Mouse (Mus musculus) embryo, embryonic 11.5 days (tissue): ENCODE results near the gene Cdk5rap2.

Experiments
- DNase-seq: peaks from one replicate; pipeline ENCODE4 v3.0.0-alpha.2; 2012; ENCODE audit warnings: low read depth, low spot score

Cdk5rap2 gene

DNA sequence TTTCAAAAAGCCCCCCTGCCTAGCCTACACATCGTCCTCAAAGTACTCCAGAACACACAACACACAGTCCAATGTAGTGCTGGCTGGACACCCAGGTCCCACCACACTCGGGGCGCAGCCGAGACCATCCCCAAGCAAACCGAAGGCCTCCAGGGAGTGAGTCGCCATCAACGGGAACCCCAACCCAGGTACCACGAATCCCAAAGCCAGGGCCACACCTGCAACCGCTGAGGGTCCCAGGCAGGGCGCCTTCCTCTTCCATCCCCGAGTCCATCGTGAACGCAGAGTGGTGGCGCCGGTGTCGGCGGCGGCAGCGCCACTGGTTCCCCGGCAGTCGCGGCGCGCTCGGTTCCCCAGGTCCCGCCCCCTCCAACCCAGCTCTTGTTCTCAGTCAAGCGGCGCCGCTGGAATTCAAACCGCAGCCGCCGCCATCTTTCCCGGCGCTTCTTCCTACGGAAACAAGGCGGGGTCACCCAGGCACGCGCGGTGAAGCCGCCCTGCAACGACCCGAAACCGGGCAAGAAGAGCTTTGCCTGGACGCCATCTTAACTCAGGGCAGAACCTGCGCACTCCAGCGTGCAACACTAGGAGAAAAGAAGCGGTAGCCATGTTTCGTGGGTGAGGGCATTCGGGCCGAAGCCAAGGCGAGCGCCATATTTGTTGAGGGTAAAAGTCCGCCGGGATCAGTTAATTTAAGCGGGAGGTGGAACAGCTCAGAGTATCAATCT lies at the start of gene Cdk5rap2:
TSS of gene Cdk5rap2 (minus strand) at position 450 of the 728 bp plus-strand sequence.
- peak; percentile 94 for DNase-seq

DNA sequence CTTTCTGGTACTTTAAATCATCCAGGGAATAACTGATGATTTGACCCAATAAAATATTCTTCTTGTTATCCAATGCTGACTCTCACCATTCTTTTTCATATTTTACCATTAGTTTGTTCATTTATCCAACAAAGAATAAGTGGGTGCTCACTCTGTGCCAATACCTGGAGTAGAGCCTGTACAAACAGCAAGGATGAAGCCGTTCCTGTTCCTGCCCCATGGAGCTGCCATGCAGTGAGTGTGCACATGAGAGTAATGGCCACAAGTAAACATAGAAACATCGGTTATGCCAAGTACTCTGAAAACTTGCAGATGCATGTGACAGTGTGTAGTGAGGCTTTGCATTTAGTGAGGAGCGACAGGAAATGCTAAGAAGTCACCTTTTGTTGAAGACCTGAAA lies 41.9 kb upstream of the Cdk5rap2 start:
- DNase-seq: no peak

- DNase-seq: peak; percentile 43
Observed at GRCm38 (mm10) chr4:70451750-70452149, 41.5 kb upstream of the Cdk5rap2 start.

DNA sequence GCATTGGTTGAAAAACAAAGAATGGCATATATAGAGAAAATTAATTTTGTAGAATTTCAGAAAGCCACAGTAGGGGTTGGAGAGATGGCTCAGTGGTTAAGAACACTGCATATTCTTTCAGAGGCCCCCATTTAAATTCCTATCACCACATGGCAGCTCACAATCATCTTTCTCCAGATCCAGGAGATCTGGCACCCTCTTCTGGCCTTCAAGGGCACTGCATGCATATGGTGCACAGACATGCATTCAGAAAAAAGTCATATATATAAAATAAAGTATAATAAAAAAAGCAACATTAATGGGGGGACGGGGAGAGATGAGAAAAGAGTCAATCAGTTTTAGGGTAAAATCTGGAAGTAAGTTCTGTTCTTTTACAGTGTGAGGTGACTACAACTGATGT lies 39.4 kb upstream of the Cdk5rap2 start:
- no peak for DNase-seq

GRCm38 (mm10) chr4:70446774-70447173 lies 36.5 kb upstream of the Cdk5rap2 start:
- DNase-seq: no peak

DNA sequence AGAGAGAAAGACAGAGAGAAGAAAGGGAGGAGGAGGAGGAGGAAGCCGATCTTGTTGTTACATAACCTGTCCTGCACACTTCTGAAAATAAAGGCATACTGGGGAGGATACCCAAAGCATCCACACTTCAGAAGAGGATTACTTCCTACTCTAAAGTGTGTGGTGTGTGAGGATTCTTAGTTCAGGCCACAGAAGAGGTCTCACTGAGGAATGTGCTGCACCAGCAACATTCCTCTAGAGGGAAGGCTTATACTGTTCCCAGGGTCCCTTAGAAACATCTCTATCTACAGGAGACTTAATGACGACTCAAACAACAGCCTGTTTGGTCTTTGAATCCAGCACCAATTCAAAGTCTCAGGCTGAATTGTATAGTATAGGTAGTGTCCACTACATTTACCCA lies 10.0 kb upstream of the Cdk5rap2 start:
- DNase-seq: no peak

- no peak for DNase-seq
Observed at GRCm38 (mm10) chr4:70412126-70412525, 1.9 kb upstream of the Cdk5rap2 start.

DNA sequence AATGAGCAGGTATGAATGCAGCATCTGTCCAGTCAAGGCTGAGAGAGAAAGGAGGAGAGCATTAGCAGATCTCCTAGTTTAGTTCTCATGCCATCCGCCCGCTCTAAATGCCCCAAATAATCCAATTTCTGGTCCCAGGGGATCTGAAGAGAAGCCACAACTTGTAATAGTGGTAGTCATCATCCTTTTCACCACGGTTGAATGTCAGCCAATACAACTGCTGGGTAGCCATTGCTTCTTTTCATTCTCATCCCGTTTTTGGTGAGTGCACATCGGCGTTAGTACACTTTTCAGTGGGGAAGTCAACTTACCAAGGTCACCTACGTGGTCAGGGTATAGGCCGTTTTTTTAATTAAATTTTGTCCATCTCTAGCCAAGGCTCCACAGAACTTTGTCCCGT lies 787 bp downstream of the Cdk5rap2 start:
- DNase-seq: no peak

DNA sequence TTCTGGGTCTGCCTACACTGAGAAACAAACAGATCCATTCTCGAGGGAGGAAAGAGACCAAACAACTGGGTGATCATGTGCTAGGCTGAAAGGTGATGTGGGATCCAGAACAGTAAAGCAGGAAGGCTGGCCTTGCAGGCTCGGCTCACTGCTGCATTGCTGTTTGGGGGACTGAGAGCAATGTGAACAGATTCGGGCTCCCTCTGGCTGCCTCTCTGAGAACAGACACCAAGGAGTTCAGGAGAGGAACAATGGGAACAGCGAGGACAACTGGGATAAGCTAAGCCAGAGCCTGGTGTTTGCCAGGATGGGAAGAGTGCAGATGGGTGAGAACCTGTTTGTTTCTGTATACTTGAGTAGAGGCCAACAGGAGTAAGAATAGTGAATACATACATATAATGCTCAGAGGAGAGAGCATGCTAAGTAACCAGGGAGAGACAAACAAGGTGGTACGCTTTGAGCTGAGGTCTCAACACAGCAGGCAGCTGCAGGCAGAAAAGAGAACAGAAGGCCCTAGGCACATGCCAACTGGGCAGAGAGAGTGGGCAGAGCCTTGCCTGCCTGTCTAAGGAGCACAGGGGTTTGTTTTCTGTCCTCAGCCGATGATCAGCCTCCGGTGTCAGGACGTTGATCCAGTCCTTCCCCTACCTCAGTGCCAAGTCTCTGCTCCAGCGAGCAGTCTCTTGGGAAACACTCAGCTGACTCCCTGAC lies 8.0 kb downstream of the Cdk5rap2 start:
- no peak for DNase-seq

DNA sequence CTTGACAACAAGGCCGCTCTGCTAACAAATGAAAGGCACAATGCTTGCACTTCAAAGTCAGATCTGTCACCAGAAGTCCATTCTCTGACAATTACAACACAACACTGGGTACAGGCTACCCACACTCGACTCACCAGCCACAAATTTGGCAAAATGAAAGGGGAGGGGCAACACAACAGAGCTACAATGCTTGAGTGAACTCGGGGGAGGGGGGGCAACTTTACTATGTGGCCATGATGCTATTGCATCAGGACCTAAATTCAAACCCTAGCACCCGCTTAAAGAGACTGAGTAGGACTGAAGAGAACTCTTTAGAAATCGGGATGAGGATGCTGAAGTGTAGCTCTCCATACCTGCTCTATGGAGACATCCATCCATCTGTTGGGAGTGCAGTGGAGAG lies 10.8 kb downstream of the Cdk5rap2 start:
- no peak for DNase-seq

GRCm38 (mm10) chr4:70399074-70399473 lies 11.2 kb downstream of the Cdk5rap2 start:
- no peak for DNase-seq

DNA sequence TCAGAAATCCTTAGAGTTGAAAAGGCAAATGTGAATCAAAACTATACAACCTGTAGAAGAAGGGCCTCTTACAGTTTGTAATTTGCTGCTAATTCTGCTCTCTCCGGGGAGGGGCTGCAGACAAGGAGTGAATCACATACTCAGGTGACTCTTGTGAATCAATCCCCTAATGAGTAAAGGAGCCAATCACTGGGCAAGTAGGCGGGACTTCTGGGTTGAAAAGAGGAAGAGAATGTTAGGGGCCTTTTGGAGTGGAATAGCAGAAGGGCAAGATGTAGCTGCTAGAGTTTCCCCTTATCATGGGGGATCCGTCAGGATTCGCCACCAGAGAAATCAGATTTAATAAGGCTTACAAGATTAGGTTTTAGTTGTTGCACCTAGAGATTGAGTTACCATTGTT lies 12.2 kb downstream of the Cdk5rap2 start:
- no peak for DNase-seq

DNA sequence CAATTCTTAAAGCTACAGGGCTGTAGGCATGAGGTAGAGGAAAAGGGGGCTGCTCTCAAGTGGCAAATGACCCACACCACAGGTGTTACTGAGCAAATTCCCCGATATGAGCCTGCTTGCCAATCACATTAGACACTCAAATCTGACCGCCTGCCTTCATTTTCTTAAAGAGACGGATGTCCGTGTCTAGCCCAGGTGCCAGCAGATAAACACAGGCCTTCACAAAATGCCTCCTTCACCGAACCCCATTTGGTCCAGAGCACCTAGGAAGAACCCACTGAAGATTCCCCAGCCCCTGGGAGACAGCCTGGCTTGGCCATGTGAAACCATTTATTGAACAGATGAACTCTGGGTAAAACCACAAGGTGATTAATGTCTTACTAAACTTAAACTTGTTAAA lies 13.5 kb downstream of the Cdk5rap2 start:
- DNase-seq: no peak

DNA sequence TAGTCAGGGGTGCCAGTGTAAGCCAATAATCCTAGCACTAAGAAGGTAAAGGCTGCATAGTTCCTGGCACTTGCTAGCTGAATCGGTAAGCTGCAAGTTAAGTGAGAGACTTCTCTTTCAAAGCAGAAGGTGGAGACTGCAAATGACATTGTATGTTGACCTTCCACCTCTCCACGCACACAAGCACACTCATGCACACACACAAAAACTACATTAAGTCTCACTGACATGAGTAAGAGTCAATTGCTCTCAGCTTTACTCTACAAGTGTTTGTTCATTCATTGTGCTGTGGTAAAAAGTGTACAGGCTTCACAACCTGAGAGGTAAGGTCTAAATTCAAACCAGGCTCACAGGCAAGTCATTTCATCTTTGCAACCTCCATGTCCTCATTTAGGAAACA lies 15.5 kb downstream of the Cdk5rap2 start:
- DNase-seq: no peak

DNA sequence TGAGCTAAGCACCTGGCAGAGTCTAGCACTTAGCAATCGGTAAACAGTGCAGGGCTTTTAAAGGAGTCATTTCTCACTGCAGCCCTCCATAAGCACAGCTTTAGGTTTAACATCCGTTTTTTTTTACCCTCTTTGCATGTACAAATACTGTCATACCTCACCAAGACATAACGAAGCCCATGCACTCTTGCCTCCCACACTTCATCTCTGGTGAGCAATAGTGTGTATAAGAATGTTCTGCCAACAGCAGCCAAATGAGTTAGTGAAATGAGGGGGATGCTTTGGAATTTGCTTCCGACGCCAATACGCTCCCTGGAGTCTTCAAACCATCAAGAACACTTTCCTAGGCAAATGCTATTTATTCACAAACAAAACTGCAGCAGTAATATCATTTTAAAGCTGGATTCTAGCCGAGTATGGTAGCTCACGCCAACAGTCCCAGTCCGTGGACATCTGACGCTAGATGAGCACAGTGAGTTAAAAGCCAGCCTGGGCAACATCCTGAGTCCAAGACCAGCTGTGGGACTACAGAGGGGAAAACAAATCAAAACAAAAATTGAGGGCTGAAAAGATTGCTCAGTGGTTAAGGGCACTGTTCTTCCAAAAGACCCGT lies 18.4 kb downstream of the Cdk5rap2 start:
- no peak for DNase-seq

GRCm38 (mm10) chr4:70391073-70391472 lies 19.2 kb downstream of the Cdk5rap2 start:
- no peak for DNase-seq

GRCm38 (mm10) chr4:70386206-70386605 lies 24.0 kb downstream of the Cdk5rap2 start:
- no peak for DNase-seq

DNA sequence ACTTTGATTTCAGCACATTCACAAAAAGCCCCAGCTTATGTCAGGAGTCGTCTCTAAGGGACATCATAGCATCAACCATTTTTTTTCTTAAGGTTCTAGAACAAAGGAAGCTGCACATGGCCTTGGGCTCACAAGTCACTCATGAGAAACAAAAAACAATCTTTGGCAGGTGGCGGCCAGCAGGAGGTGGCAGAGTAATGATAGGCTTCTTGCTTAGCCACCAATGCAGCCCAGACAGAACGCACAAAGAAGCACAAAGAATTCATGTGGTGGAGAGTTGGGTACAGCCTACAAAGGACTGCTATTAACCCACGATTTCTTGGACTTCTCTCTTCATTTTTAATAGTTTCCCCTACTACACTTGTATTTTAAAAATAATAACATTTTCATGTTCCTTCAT lies 32.9 kb downstream of the Cdk5rap2 start:
- DNase-seq: no peak

DNA sequence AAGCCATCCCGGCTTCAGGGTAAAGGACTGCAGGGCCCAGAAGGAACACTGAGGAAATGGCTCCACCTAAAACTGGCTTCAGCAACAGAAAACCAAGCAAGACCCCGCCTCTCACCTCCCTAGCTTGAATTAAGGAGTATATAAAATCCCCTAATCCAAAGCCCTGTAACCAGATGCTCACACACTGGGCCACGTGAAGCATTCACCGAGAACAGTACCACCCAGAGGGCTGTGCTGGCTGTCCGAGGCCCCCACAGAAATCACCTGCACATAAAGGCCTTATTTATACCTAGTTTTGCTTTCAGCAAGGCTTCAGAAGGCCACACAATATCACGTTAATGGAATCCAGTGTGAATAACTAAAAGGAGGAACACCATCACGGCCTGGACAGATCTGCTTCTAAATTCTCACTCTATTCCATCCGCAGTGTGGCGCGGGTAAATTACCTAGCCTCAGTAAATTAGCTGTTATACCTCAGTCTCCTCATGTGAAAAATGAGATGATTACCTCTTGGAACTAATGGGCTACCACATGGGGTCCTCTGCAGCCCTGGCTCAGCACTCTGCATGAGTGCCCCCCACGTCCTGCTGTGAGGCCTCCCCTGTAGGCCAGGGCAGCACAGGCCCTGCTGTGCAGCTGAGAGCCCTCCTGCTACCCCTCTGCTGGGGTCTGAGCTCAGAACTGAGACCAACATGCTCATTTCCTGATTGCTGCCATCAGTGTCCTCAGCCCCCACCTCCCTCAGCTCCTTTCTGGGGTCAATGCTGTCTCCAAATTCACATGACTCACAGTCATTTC lies 45.0 kb downstream of the Cdk5rap2 start:
- DNase-seq: no peak

DNA sequence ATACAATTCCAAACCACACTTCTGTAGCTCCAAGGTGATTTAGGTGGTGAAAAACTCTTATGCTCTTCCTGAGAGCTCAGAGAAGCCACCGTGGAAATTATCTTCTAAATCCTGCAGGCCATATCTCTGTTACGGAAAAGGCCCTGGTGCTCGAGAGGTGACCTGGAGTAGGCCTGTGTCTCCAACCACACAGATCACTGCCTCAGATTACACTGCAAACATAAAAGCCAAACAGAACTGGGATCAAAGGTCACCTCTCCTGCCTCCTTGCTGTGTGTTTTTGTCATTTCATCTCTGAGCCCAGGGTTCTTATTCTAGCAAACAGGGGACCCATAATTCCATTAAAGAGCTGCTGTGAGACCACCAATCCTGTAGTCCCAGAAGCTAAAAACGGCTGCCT lies 48.9 kb downstream of the Cdk5rap2 start:
- no peak for DNase-seq

DNA sequence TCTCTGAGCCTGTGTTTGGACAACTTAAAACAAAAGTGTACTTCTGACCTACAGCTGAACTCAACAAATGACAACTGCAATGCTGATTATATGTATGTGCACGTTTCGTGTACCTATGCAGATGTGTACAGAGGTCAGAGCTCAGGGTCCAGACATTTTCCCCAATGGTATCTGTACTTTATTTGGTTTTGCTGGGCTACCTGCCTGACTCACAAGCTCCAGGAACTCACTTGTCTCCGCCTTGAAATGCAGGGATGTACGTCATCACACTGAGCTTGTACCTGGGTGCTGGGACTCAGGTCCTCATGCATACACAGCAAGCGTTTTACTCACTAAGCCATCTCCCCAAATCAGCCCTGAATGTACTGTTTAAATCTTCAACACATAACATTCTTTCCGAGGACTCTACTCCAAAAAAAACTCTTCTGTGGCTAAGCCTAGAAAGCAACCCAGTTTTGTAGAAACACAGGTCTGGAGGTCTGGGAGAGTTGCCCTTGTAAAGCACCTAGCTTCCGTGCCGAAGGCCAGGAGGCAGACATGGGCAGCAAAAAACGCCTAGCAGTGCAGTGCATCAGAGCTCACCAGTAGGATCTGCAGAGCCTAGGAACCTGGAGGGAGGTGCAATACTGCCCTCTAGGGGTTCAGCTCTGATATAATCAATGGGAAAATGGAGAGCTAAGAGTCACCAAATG lies 54.4 kb downstream of the Cdk5rap2 start:
- DNase-seq: peak; percentile 22
